Mouse (Mus musculus) heart, postnatal 4 days (tissue): ENCODE measurements around the gene Mettl8. TPM values are rescaled to one million over a fixed set of nuclear protein-coding genes. Genes with fewer than 3 reads are reported as not detected.
A peak's percentile ranks its signal among the peaks of the same experiment; 100 is the strongest.

ENCODE experiments used
- DNase-seq: peaks from one replicate; pipeline ENCODE4 v3.0.0; 2021
- total RNA-seq, 2 experiments: library from RNA; stranded (reverse); gene quantifications; 2 replicates each; pipeline ENCODE4 v1.2.3; 2021

Gene Mettl8
- total RNA-seq, 2 experiments from 2014 or later = 4.4 to 5.7 TPM

DNA sequence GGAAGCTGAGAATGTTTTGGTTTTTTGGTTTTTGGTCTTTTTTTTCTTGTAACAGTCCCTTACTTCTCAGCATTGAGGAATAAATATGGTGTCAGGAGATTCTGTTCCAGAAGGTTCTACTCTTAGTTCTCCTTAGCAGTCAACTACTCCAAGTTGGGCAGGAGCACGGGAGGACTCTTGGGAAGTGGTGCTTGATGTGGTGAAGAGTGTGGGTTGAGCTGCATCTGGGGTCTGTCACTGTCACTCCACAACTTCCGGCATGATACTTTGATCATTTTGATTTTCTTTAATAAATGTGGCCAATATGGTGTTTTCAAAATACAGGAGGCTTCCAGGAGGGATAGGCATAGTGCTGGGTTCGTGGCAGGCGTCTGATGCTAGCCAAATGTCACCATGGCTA, 22.4 kb downstream of the Mettl8 start:
- DNase-seq = no peak

DNA sequence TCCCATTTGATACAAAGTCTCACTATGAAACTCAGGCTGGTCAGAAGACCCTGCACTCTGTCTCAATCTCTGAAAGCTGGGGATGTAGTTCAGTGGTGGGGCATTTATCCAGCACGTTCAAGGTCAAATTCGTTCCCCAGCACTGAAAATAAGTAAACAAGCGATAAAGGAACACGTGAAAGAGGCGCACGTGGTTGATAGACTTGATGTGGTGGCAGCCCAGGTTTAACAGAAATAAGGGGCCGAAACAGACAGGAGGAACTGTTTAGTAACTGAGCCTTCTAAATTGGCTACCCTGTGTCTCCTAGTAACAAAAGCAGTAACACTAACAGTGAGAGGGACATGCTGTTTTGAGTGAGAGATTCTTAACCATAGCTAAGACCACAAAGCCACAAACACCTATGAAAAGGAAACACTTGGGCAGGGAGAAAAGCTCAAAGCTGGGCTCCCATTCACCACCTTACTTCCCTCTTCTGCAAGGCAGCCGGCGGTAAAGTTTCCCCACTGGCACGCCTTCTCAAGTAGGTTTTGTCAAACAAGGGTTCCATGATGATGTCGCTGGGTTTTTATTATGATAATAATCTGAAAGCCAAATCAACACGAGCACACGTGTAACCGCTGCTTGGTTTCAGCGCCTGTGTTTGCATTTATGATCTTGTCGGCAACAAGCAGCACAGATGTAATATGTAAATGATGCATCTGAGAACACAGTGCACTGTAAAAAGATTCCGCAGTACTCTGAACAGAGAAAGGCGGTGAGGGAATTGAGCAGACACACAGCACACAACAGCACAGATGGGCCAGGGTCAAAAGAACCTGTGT, 23.2 kb downstream of the Mettl8 start:
- no peak for DNase-seq

DNA sequence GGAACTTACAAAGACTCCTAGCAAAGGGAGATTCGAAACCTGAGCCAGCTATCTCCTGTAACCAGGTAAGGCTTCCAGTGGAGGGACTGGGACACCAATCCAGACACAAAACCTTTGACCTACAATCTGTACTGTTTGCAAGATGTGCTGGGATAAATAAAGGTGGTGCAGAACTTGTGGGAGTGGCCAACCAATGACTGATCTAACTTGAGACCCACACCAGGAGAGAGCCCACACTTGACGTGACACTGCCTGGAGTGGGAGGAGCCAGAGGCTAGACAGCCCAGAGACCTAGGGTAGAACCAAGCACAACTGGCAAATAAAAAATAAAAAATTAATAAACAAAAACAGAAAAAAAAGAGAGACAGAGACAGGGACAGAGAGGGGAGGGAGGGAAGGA, 24.7 kb downstream of the Mettl8 start:
- no peak for DNase-seq

DNA sequence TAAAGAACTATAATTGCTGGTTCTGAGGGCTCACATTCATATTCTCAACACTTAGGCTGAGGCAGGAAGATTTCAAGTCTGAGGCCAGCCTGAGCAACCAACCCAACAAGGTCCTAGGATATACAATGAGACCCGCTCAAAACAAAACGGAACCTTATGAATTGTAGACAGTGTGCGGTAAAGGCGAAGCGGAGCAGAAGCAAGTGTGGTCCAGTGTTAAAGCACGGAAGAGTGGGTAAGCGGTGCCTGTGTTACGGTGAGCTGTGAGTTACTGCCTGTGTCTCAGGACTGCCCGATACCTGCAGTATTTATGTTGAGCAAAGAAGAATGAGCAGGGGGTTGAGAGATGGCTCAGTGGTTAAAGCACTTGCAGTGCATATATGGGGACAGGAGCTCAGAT, 27.8 kb downstream of the Mettl8 start:
- DNase-seq = no peak

DNA sequence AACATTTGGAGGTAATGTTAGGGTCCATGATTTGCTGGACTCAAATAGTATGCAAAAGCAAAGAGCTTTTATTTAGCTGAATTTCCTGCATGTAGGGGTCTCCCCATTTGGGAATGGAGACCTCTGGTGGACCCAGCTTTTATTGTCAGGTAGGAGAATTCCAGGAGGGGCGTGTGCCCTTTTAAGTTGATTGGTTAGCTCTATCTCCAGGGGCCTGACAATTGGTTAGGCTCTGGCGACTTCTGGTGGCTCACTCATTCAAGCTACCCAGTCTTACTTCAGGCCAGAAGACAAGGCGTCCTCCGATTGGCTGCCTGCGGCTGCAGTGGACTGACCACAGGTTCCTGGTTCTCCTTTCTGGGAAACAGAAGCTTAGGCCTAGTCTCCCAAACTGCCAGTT, 28.6 kb downstream of the Mettl8 start:
- peak; percentile 49 for DNase-seq

DNA sequence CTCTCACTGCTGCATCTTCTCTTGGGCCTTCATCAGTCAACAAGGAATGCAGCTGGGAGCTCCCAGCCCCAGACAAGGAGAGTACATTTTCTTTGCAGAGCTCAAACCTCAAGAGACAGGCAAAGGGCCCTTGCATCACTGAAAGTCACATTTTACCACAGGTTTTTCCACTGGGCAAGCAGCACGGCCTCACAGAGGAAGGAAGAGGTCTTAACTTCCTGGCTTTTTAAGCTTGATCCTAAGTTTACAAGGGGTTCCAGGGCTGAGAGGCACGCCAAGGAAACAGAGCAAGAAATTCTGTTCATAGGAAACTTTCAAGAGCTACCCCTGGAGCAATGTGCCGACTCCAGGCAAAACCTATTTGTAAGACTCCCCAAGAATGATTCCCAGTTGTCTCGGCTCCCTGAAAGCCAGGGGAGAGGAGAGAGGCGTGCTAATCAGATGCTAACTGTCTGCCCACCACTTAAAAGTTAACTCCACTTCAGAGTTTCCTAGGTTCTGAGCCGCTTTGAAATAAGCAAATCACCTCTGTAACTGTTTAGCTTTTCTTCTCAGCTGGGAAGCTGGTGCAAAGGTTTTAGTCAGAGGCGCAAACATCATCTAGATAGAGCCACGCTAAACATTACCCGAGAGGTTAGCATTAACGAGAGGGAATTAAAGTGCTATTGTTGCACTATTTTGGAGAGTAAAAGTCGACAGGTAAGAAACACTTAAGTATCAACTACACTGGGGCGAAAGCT, 29.6 kb downstream of the Mettl8 start:
- DNase-seq = no peak

DNA sequence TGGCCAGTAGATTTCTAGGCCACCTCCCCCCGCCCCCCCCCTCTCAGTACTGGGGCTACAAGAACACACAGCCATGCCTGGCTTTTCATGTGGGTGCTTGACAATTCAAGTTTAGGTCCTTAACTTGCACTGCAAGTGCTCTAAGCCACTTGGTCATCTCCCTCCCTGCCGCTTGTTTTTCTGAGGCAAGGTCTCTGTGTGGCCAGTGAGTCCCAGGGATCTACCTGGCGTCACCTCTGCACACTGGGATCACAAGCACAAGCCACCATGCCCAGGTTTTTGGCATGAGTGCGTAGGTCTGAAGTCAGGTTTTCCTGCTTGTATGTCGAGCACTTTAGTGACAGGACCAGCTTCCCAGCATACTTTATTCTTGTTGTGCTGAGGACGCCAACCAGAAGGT, 31.4 kb downstream of the Mettl8 start:
- DNase-seq = no peak

DNA sequence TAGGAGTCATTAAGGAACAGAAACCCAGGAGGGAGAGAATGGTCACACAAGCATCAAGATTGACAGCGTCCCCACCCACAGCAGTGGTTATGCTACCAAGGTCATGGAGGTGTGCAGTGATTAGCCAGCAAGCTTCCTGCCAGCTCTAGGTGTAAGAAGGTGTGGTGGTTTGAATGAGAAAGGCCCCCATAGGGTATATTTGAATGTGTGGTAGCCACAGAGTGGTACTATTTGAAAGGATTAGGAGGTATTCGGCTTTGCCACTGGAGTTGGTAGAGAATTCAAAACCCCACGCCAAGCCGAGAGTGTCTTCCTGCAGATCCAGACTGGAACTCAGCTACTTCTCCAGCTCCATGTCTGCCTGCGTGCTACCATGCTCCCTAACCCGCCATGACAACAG, 32.4 kb downstream of the Mettl8 start:
- no peak for DNase-seq

DNA sequence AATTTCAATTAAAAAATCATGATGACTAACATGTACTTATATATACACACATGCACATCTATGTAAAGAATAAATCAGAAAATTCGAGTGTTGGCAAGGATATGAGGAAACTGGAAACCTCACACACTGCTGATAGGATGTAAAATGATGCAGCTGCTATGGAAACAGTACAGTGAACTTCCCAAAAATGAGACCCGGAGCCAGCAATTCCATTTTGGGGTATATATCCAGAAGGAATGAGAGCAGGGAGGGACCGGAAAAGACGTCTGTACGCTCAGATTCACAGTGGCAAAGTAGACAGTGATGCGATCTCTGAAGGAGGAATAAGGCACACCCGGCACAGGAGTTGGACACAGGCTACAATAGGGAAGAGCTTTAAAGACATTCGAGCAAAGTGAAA, 34.7 kb downstream of the Mettl8 start:
- no peak for DNase-seq

DNA sequence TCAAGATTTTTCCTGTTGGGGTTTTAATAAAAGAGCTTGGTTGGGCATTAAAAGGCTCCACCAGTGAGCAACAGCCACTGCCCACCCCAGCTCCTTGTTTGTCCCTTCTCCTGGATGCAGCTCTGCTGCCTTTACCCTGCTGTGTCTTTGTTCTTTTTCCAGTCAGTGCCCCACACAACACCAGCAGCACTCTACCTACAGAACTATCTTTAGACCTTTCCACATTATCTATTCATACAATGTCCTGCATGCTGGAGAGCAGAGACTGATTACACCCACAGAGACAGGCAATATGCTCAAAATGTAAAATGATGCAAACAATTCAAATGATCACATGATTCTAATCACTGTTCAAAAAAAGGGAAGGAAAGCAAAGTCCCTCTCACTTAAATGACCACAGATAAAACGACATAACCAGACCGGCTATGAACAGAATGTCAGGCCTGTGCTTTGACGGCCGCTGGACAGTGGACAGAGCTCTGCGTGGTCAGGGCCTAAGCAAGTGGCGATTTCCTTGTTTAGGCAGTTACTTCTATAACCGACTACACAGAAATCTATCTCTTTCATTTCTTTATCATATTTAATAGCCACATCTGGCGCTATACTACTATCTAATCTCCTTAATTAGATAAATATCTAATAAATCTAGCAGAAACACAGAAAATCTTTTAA, 35.5 kb downstream of the Mettl8 start:
- DNase-seq = no peak

DNA sequence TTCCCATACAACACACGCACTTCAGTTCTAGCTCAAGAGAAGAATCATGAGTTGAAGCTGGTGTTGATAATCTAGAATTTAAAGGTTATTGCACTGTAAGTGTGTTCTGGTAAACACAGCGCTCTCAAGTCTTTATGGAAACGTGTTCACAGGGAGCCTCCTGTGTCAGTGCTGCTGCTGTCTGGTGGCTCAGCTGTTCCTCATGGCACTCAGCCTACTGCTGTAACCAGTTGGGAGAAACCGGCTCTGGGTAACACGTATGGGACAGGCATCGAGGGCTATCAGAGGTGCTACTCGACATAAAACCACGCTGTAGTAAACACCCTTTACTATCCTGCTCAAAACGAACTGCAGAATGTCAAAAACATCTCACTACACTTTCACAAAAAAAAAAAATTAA, 36.1 kb downstream of the Mettl8 start:
- DNase-seq = peak; percentile 40

DNA sequence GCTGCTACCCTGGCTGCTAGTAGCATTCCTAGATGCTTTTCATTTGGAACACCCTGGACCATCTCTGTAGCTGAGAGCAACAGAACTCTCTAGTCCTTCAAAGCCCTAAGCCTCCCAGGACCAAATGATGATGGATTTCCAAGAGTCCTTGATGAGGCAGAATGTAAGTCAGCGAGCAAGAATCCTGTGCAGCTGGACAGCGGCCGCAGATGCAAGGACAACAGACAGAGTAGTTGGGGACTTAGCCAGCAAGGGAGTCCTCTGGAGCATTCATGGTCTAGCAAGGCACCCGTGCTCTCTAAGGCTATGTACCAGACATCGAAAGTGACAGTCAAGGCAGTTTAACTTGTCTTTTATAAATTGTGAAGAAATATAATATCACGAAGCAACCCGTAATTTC, 41.9 kb downstream of the Mettl8 start:
- no peak for DNase-seq

DNA sequence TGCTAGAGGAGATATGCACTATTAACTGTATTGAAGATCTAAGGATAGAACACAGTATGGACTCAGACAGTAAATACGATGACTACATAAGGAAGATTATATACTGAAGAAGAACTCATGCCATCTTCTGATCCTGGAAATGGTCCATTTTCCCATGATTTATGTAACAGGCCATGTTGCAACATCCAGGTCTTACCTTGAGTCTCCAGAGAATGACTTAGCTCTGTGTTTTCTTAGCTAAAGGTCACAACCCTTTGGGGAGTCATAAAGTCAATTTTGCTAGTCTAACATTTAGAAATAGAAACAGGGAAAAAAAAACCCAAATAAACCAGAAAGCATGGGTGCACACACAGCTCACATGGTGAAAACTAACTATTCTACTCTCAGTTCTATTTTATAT, 43.6 kb downstream of the Mettl8 start:
- no peak for DNase-seq

DNA sequence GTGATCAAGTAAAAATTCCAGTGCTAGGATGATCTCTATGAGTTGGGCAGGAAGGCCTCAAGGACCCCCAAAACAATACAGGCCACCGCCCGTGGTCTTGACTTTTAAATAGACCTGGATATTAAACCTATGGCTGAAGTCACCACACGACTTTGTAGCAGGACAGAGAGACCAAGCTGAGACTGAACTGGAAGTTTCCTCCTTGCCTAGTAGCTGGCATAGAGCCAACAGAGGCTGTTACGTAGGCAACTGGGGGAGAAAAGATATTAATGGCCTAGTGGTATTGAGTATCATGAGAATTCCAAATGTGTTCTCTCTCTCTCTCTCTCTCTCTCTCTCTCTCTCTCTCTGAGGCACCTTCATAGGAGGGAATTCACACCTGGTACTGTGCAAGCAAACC, 51.0 kb downstream of the Mettl8 start:
- peak; percentile 24 for DNase-seq

DNA sequence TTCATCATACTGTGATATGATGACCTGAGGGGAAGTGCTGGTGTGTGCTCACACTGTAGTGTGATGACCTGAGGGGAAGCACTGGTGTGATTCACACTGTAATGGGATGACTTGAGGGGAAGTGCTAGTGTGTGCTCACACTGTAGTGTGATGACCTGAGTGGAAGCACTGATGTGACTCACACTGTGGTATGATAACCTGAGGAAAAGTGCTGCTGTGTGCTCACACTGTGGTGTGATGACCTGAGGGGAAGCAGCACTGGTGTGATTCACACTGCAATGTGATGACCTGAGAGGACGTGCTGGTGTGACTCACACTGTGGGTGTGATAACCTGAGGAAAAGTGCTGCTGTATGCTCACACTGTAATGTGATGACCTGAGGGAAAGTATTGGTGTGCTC, 52.9 kb downstream of the Mettl8 start:
- DNase-seq = no peak

DNA sequence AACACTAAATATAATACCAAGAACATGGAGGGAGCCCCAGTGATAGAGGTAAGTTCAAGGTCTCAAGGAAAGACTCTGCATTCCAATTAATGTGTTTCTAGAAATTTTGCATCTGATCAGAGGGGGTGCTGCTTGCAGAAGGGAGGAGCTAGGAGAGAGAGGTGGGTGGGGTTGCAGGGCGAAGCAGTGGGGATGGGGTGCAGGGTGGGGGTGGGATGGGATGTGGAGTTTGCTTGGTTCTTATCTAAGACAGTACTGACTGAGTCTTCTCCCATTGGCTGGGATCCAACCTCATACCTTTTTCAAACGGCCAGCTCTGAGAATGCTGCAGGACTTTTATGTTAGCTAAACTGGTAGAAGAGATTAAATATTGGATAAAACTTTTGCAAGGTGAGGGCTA, 56.6 kb downstream of the Mettl8 start:
- DNase-seq = no peak

DNA sequence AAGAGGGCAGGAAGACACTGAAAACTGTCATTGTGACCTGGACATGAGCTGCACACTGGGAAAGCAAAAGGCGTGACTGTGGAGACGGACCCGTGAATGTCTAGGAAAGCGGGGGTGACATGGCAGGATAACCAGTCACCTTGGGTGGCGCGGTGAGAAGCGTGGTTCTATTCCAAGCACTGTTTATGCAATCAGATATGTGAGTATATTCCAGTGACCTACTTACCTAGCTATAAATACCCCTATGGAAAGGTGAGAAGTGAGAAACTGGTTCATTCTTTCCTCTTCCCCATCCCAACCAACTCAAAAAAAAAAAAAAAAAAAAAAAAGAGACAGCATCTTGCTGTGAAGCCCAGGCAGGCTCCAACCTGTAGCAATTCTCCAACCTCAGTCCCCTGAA, 58.9 kb downstream of the Mettl8 start:
- no peak for DNase-seq

DNA sequence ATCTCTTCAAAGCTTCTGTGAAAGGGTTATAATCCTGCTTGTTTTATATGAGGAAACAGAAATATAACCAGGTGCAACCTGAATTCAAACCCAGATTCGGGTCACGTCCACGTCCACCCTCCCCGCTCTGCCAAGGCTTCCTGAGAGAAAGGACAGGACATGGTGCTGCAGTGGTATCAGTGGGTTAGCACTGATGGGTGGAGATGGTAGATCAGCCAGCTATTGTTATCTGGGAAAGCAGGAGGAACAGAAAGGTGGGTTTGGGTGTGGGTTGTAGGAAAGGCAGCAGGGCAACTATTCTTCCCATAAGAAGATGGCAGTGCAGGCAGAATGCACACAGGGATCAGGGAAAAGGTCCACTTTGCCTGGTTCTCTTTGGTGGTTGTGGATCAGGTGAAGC, 59.5 kb downstream of the Mettl8 start:
- no peak for DNase-seq

DNA sequence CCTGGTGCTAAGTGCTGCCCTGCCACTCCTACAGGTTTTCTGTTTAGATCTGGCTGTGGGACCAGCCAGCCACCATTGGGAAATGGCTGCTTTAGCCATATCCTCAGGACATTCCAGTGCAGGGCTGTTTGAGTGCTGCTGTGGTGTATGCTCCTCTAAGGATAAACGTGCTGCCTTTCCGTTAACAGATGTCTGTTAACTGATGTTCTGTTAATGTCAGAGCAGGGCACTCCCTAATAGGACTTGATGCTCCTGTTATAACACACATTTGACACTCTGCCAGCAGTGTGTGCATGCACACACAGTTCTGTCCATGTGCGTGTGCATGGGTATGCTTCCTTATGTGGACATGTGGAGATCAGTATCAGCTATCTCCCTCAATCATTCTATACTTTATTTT, 61.6 kb downstream of the Mettl8 start:
- no peak for DNase-seq

DNA sequence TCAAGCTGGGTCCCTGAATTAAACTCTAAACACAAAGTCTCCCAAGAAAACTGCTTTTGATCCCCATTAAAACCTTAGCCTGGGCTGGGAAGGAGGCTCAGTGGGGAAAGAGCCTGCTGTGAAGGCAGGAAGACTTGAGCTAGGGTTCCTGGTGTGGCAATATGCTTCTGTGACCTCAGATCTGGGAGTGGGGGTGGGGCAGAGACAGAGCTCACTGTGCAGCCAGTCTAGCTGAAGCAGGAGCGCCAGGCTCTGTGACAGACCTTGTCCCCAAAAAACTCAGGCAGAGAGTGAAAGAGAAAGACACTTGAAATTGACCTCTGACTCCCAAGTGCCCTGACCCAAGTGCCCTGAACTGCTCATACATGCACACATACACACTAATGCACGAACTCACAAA, 62.7 kb downstream of the Mettl8 start:
- peak; percentile 29 for DNase-seq

DNA sequence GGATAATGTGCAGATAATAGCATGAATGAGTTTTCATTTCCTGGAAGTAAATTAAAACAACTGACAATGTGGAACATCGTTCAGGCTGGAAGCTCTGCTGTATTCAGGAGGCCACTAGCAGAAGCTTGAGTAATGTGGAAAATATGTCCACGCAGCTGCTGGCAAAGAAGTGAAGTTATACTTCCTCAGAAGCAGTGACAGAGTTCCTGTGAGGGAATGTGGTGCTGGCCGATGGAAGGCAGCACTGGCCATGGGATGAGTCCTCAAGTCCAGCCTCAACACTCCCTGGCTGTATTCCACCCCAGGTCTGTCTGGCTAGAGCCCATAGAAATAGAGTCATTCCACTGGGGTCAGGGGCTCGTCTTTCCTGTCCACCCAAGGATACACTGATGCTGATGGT, 65.2 kb downstream of the Mettl8 start:
- DNase-seq = peak; percentile 64

DNA sequence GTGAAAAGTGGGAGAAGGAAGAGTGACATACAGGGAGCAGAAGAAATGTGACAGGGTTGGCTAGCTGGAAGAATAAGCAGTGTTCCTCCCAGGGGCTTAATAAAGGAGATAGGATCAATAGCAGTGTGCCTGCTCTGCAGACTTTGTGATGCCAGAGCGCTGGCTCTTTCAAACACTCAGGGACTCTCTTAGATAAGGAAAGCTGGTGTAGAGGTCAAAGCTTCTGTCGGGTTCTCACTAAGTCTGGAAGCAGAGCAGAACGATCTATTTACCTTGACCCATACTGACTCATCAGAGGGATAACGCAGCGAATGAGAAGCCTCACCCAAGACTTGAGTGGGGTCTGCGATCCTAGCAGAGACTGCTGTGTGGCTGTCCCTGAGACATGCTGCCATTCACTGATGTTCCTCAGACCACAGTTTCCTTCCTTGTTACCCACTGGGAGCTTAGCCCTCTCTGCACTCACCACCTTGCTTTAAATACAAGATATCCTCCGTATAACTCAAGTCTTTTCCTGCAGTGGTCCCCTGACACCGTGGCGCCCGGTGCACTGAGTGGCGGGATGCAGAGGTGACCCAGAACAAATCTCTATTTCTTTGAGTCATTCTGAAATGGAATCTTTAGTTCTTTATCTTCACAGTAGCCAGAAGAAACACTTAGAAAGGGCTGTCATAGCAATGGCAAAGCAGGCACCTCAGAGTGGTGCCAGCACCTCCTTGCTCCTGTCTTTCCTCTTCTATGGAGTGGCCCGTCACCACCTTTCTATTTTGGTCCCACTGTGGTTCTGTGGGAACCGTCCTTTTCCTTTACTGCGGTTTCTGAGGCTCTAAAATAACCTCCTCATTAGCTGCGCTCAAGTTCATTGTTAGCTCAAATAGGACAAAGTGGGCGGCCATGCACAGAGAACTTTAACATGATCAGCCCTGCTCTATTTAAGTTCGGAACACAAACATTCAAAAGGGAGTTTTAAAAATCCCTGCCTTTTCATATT, 65.9 kb downstream of the Mettl8 start:
- DNase-seq = peak; percentile 60
